Mouse (Mus musculus): ENCODE measurements around the gene Hagh.

GRCm38 (mm10) chr17:24900014-24900413 is 60.1 kb downstream of the Hagh start:
- TF ChIP-seq CTCF (IDR thresholded peaks at IDR 0.05; ENCODE audit: insufficient read depth, low read depth, low read length): no peak
- no peak for TF ChIP-seq POLR2A (IDR thresholded peaks at IDR 0.05; ENCODE audit: insufficient read depth, low read depth, low read length)
